Mouse (Mus musculus): ENCODE data around the gene Tubgcp4.
"Not testable (repeated sequence)": the region's sequence is repeated elsewhere in the genome, so short reads cannot be mapped to it uniquely, and the experiment has no call there.

The Tubgcp4 gene

DNA sequence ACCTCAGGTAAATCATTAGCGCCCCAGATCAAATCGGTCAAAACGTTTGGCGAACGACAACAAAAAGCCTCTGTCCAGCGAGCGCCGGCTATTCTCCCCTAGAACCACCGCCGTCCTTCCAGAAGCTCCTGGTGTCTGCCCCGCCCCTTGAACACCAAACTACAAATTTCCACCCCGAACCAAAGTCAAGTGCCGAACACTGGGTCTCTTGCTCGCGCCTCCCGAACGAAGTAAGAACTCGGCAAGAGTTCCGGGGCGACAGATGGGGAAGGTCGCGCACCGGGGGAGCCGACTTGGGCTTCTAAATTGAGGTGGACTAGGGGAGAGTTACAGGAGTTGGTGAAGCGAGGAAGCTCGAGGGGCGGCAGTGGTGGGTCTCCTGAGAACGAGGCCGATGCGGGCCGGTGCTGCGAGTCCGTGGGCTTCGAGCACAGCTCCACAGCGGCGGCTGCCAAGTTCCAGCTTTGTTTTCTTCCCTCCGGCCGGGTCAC, at the start of gene Tubgcp4:
TSS of gene Tubgcp4 (plus strand) at position 174 of the 491 bp plus-strand sequence.
- peak; percentile 67 for DNase-seq

DNA sequence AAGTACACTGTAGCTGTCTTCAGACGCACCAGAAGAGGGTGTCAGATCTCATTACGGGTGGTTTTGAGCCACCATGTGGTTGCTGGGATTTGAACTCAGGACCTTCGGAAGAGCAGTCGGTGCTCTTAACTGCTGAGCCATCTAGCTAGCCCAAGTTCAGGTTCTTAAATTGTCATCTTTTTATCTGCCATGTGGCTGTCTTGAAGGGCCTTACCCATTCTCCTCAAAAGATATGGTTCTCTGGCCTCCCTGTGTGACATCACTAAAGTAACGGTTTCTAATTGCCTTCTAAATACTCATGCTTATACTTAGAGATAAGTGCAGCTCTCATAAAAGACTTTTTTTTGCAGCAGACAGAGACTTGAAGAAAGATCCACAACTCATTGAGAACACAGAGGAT, 44.2 kb upstream of the Tubgcp4 start:
- DNase-seq: not testable (repeated sequence)

- DNase-seq: no peak
Observed at GRCm38 (mm10) chr2:121127536-121127935, 42.9 kb upstream of the Tubgcp4 start.

DNA sequence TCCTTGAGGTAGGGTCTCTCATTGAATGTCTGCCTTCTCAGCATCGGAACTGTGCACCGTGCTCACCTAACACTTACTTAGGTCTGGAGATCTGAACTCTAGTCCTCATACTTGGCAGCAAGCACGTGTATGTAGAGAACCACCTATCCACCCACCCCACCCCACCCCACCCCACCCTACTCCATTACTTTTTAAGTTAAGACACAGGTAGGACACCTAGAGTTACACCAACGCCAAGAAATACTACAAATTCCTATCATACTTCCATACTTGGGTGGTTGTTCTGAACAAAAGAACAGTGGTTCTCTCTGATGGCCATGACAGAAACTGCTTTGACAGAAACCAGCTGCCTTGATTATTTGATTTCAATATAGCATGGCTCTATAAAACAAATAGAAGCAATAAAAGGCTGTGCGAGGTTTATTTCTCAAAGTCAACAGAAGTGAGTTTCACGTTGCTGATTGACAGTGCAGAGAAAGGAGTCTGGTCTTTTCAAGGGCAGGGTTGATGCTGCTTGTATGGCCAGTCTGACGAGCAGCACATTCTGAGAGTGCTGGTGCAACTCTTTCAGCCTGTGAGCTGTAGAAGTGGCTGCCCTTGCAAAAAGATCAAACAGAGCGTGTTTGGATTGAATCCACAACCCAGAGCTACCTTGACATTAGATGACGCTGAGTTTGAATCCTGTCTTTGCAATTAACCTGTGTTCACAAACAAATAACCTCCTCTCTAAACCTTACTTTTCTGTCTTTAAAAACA, 41.4 kb upstream of the Tubgcp4 start:
- no peak for DNase-seq

DNA sequence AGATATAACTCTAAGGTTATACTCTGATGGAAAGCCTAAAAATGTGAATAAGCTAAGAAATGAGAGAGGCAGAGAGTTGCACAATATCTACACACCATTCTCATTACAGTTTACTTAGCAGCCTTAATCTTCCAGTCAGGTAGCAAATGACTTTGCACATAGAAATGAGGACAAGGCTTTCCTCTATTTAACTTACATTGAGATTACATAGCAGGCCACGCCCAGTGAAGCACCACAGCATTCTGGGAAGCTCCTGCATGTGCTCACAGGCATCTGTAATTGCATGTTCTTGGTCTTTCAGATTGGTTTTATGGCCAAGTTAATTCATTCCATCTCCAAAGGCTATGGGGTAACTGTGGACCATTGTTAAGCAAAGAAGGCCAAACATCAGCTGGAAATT, 37.6 kb upstream of the Tubgcp4 start:
- no peak for DNase-seq

- no peak for DNase-seq
Observed at GRCm38 (mm10) chr2:121137371-121137770, 33.1 kb upstream of the Tubgcp4 start.

- DNase-seq: no peak
Observed at GRCm38 (mm10) chr2:121139266-121140017, 31.0 kb upstream of the Tubgcp4 start.

DNA sequence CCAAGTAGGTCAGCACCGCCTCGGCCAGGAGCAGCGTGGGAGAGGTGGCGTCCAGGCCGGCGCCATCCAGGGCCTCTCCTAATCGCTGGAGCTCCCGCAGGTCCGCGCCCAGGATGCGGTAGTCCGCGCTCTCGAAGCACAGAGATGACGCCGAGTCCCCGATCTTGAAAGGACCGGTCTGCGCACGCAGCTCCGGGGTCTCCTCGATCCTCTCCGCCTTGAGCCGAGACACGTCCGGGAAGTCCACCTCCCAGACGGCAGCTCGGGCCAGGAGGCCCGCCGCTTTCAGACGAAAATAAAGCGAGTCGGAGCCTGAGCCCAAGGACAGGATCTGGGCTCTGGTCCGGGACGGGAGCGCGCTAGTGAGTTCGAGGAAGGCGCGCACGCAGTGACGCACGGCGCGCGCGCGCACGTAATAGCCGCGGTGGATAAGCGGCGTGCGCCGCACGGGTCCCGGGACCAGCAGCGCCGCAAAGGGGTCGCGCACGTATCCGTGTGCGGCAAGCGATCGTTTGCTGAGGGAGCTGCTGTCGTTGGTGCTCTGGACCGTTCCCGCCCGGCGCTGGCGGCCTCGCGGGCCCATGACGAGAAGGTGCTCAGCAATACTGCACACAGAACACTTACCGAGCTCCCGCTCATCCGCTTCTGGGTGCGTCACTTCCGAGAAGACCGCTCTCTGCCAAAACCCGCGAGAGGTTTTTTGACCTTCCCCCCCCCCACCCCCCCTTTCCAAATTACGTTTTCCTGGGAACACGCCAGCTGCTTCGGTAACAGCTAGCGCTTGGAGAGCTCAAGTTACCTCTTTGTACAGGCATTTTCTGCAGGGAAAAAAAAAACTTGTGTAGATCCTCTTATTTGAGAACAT, 30.2 kb upstream of the Tubgcp4 start, which contains the start of the genes Adal and Lcmt2:
TSS of gene Adal (plus strand) at position 411 of the 865 bp plus-strand sequence.
TSS of gene Lcmt2 (minus strand) at position 636 of the 865 bp plus-strand sequence.
- DNase-seq: peak; percentile 94

- no peak for DNase-seq
Observed at GRCm38 (mm10) chr2:121141216-121142035, 29.0 kb upstream of the Tubgcp4 start.

- no peak for DNase-seq
Observed at GRCm38 (mm10) chr2:121142415-121142814, 28.0 kb upstream of the Tubgcp4 start.

GRCm38 (mm10) chr2:121149679-121150078, 20.8 kb upstream of the Tubgcp4 start:
- no peak for DNase-seq

DNA sequence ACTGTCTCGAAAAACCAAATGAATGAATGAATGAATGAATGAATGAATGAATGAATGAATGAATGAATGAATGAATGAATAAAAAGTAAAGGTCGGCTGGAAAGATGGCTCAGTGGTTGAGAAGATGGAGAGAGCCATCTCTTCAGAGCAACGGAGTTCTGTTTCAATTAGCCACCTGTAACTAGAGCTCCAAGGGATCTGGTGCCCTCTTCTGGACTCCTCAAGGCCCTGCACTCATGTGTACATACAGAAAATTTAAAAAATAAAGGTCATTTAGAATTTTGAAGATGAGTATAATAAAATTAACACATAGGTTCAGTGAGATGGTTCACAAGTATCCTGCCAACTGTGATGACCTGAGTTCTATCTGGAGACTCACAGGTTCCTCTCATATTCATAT, 17.4 kb upstream of the Tubgcp4 start:
- no peak for DNase-seq

DNA sequence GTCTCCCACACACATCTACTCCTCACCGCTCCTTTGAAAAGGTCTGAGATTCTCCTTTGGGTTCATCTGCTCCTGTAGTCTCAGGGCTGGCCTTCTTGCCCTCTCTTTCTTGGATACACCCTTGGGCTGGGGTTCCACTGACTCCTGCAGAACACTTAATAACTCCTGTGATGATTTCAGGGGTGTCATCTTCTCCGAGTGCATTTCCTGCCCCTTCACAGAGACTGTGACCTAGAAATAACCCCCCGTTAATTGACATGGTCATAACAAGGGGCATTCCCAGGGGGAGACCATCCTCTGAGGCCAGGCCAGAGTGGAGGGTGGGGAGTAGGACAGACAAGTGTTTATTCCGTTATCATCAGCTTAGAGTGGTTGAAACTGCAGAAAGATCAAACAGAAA, 1.3 kb upstream of the Tubgcp4 start:
- no peak for DNase-seq

DNA sequence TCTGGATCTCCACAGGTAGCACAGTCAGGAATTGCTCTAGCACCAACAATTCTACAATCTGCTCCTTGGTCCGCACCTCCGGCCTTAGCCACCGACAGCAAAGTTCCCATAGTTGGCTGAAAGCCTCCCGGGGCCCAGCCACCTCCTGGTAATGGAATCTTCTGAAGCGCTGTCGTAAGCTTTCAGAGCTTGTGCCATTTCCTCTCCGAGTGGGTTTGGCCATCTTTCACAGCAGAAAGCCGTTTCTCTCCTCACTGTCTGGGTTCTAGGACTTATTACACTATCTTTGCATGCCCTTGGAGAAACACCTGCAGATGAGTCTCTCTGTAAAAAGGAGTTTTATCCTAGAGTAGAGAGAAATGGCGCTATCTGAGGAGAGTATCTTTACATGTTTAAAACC, 552 bp upstream of the Tubgcp4 start:
- peak; percentile 21 for DNase-seq

DNA sequence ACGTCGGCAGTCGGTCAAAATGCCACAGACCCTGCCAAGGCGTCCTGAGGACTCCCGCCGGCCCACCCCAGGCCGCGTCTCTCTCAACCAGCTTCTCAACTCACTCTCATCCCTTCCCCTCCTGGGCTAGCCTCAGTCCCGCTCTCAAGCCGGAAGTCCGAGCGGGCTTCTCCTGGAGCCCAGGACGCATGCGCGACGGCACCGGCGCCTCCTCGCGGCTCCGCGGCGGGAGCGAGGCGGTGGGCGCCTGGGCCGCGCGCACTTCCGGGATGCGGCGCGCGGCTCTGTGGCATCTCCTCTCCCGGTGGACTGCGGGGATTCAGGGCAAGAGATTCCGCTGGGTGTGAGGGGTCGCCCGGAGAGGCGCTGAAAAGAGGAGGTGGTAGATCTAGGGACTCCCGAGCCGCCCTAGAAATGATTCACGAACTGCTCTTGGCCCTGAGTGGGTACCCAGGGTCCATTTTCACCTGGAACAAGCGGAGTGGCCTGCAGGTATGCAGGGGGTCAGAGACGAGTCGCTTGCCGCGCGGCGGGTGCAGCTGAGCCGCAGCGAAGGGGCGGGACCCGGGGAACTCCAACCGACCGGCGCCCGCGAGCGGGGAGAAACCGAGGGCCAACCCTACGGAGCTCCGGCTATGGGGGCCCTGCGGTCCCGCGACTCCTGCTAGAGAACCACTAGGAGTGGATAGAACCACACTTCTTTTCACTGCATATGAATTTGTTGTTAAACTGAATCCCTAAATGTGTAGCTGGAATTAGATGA, 707 bp downstream of the Tubgcp4 start, which contains the start of gene Zscan29:
TSS of gene Zscan29 (minus strand) at position 146 of the 763 bp plus-strand sequence.
- peak; percentile 97 for DNase-seq

GRCm38 (mm10) chr2:121178828-121179479, 8.5 kb downstream of the Tubgcp4 start:
- DNase-seq: no peak

DNA sequence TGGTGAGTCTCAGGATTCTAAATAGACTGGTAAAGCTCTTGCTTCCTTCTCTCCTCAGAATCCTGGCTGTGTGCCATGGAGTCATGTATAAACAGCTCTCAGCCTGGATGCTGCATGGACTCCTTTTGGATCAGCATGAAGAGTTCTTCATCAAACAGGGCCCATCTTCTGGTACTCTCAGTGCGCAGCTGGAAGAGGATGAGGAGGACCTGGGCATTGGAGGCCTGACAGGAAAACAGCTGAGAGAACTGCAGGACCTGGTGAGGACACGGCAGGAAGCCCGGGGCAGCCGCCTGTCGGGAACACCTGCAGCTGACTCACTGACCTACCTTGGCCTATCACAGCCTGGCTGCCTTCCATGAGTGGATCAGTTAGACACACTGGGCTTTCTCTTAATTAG, 13.0 kb downstream of the Tubgcp4 start:
- DNase-seq: no peak

DNA sequence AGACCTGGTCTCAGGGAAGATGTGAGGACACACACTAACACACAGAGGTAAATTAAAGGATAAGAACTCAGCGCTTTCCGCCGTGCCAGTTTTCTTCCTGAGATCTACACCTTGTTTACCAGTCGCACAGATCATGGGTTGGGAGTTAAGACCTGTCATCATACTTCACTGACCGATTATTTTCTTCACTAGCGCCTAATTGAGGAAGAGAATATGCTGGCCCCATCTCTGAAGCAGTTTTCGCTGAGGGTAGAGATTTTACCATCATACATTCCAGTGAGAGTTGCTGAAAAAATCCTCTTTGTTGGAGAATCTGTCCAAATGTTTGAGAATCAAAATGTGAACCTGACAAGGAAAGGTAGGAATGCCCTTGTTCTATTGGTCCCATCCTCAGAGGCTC, 13.7 kb downstream of the Tubgcp4 start:
- no peak for DNase-seq

GRCm38 (mm10) chr2:121188530-121188929, 18.1 kb downstream of the Tubgcp4 start:
- DNase-seq: no peak

GRCm38 (mm10) chr2:121195466-121195865, 25.0 kb downstream of the Tubgcp4 start:
- no peak for DNase-seq

- no peak for DNase-seq
Observed at GRCm38 (mm10) chr2:121204276-121204675, 33.8 kb downstream of the Tubgcp4 start.
